Mouse (Mus musculus): Measurements from ENCODE around the gene Cd300ld5.

The Cd300ld5 gene

DNA sequence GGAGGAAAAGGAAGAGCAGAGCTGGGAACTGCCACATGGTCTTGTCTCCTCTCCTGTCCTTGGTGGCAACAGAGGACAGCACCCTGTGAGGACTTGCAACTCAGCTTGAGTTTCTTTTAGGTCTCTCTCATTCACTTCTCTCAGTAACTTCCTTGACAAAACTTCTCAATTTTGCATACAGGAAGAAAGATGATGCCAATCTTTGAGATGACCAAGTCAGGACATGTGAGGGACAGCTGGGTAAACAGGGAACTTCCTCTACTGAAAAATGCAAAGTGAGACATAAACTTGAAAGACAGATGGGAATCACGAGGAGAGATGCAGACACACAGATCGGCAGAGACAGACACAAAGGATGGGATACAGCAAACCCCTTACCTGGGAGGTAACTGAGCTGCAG is 10.7 kb upstream of the Cd300ld5 start, which contains the start of gene Cd300ld3:
Cd300ld3 (minus strand) TSS at position 151 of the 400 bp plus-strand sequence.
- WGBS, result 66% methylated on average over 2 of the region's 2 CpGs

DNA sequence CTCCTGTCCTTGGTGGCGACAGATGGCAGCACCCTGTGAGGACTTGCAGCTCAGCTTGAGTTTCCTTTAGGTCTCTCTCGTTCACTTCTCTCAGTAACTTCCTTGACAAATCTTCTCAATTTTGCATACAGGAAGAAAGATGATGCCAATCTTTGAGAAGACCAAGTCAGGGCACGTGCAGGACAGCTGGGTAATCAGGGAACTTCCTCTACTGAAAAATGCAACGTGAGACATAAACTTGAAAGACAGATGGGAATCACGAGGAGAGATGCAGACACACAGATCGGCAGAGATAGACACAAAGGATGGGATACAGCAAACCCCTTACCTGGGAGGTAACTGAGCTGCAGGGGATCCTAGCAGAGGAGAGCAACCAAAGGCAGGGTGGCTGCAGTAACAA is 10.7 kb downstream of the Cd300ld5 start, which contains the start of gene Cd300ld4:
Cd300ld4 (minus strand) TSS at position 101 of the 400 bp plus-strand sequence.
- no CpG with 5 or more reads among the region's 6 CpGs for WGBS

DNA sequence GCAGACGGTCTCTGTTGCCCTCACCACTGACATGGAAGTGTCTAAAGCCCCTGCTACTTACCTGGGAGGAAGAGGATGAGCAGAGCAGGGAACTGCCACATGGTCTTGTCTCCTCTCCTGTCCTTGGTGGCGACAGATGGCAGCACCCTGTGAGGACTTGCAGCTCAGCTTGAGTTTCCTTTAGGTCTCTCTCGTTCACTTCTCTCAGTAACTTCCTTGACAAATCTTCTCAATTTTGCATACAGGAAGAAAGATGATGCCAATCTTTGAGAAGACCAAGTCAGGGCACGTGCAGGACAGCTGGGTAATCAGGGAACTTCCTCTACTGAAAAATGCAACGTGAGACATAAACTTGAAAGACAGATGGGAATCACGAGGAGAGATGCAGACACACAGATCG is 21.5 kb downstream of the Cd300ld5 start, which contains the start of gene Cd300ld2:
Cd300ld2 (minus strand) TSS at position 101 of the 400 bp plus-strand sequence.
- WGBS, result no CpG with 5 or more reads among the region's 7 CpGs

DNA sequence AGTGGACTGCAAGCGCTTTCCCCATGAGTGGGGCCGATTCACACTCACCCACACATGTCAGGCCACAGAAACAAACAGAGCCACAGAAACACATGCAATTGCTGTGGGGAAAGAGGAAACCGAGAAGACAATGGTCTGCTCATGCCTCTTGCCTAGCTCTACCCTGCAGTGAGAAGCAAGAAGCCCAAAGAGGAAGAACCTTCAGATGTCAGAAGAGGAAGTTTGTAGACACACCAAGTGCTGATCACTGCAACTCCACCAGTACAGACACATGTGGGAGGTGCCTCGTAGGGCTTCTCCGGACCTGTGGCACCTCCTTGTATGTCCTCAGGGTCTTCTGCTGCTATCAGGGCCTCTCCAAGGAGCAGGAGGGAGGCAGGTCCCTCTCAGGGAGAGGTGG is 33.5 kb downstream of the Cd300ld5 start:
- WGBS, result 81% methylated on average over 5 of the region's 5 CpGs

DNA sequence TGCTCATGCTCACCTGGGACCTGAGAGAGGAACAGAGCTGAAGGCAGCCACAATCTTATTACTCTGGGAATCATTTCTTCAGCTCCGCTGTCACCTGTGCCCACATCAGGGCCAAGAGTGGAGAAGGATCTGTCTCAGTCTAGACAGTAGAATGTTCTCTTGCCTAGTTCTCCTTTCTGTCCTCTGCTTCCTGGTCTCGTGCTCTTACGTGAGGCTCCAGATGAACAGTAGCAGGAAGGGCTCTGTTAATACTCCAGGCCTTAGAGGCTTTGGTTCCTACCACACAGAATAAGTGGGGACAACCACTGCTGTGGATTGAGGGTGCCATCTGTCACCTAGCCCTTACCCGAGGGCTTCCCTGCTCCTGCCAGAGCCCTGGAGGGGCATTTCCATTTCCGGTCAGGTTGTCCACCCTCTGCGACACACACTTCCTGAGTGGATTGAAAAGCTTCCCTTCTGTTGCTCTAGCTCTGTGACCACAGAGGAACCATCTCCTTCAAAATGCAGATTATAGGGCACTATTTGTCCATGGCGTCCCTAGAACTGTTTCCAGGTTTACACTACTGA is 36.0 kb downstream of the Cd300ld5 start, which contains the start of gene Cd300c2:
Cd300c2 (minus strand) TSS at position 407 of the 567 bp plus-strand sequence.
- 84% methylated on average over 7 of the region's 7 CpGs for WGBS

DNA sequence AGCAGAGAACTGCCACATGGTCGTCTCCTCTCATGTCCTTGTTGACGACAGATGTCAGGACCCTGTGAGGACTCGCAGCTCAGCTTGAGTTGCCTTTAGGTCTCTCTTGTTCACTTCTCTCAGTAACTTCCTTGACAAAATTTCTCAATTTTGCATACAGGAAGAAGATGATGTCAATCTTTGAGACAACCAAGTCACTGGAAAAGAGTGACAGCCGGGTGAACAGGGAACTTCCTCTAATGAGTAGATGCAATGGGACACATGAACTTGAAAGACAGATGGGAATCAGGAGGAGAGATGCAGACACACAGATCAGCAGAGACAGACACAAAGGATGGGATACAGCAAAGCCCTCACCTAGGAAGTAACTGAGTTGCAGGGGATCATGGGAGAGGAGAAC is 47.8 kb downstream of the Cd300ld5 start, which contains the start of gene Cd300ld:
Cd300ld (minus strand) TSS at position 130 of the 400 bp plus-strand sequence.
- 85% methylated on average over 4 of the region's 4 CpGs for WGBS

DNA sequence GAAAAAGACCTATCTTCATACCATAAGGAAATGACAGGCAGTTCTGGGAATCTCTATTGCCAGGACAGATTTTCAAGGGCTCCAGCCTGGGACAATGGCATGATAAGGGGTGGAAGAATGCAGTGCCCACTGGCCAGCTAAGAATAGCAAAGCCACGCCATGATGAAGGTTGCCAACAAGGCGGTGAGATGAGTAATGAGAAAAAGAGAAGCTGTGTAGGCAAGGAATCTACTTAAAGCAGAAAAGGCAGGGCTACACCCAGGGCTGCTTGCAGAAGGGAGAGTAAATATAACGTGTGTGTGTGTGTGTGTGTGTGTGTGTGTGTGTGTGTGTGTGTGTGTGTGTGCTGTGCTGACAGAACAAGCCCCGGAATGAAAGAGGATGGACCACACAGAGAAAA is 55.7 kb downstream of the Cd300ld5 start:
- 45% methylated on average over 4 of the region's 4 CpGs for WGBS
